Mouse (Mus musculus): ENCODE results near the gene 9530003J23Rik.

DNA sequence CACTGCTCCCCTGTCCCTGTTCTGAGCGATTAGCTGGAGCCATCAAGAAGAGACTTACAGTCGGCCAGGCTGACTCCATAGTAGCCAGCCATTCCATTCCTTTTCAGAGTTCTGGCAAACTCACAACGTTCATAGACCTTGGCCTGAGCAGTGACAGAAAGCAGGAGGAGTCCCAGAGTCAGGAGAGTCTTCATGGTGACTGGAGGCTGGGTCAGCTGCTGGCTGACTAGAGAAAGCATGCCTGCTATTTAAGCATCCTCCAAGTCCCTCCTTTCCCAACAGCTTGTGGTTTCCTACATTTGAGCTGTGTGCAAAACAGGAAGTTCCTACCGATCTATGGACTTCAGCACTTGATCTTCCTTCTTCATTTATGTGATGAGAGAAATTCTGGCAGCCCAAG is 43.5 kb upstream of the 9530003J23Rik start, which contains the start of gene Lyz2:
- TF ChIP-seq CTCF (IDR thresholded peaks at IDR 0.05; ENCODE audit: extremely low read depth, insufficient read length, insufficient replicate concordance, low read depth, low read length) (no peak), POLR2A (IDR thresholded peaks at IDR 0.05; ENCODE audit: low read depth, low read length) (no peak)

Data from small intestine, adult 2 months (tissue).